Mouse (Mus musculus) gonadal fat pad, adult 2 months (tissue): Measurements from ENCODE around the gene Bri3. TPM values are rescaled to one million over a fixed set of nuclear protein-coding genes. Genes with fewer than 3 reads are reported as not detected.

Source experiments
- DNase-seq: peaks from one replicate; pipeline ENCODE4 v3.0.0-alpha.2; 2012; ENCODE audit warnings: low read depth
- polyA plus RNA-seq: library from polyadenylated mRNA; depleted of rRNA; stranded (reverse); fragments of >200 nt; gene quantifications from 2 replicates; pipeline ENCODE4 v1.2.3, GENCODE M21; 2012; rRNA removed

Gene Bri3
- polyA plus RNA-seq, 1 experiment, result 108 TPM

- DNase-seq, result no peak
Measured at GRCm38 (mm10) chr5:144426697-144427096, 182.5 kb downstream of the Bri3 start.

- no peak for DNase-seq
Measured at GRCm38 (mm10) chr5:144427861-144428260, 183.6 kb downstream of the Bri3 start.

GRCm38 (mm10) chr5:144431481-144431880, 187.2 kb downstream of the Bri3 start:
- no peak for DNase-seq

GRCm38 (mm10) chr5:144439286-144440040, 195.2 kb downstream of the Bri3 start:
- DNase-seq, result no peak

- DNase-seq, result no peak
Measured at GRCm38 (mm10) chr5:144441831-144442271, 197.6 kb downstream of the Bri3 start.

- no peak for DNase-seq
Measured at GRCm38 (mm10) chr5:144446475-144447225, 202.4 kb downstream of the Bri3 start.

- no peak for DNase-seq
Measured at GRCm38 (mm10) chr5:144447226-144447616, 203.0 kb downstream of the Bri3 start.

GRCm38 (mm10) chr5:144447975-144448374, 203.7 kb downstream of the Bri3 start:
- DNase-seq, result no peak

- DNase-seq, result no peak
Measured at GRCm38 (mm10) chr5:144452776-144453455, 208.7 kb downstream of the Bri3 start.

GRCm38 (mm10) chr5:144457623-144458287, 213.5 kb downstream of the Bri3 start:
- no peak for DNase-seq

GRCm38 (mm10) chr5:144466987-144467386, 222.8 kb downstream of the Bri3 start:
- no peak for DNase-seq

- no peak for DNase-seq
Measured at GRCm38 (mm10) chr5:144473056-144473455, 228.8 kb downstream of the Bri3 start.

- no peak for DNase-seq
Measured at GRCm38 (mm10) chr5:144479677-144480171, 235.5 kb downstream of the Bri3 start.

- DNase-seq, result no peak
Measured at GRCm38 (mm10) chr5:144483659-144484375, 239.6 kb downstream of the Bri3 start.

- DNase-seq, result no peak
Measured at GRCm38 (mm10) chr5:144491308-144491707, 247.1 kb downstream of the Bri3 start.

Other genes with a start within 250 kb of the Bri3 start
- gene Ccz1, start 229.6 kb upstream of the Bri3 start, polyA plus RNA-seq, result 18.0 and 18.2 TPM in 2 replicates
- gene Ocm, start 217.8 kb upstream of the Bri3 start, polyA plus RNA-seq, result not detected in 2 replicates
- gene Lmtk2, start 144.0 kb upstream of the Bri3 start, polyA plus RNA-seq, result 11.7 and 13.1 TPM in 2 replicates
- gene Bhlha15, start 54.2 kb upstream of the Bri3 start, polyA plus RNA-seq, result 0.30 and 0.36 TPM in 2 replicates
- 39.4 and 43.7 TPM in 2 replicates for gene Tecpr1, start 20.8 kb upstream of the Bri3 start, polyA plus RNA-seq
- gene Baiap2l1, start 113.7 kb downstream of the Bri3 start, polyA plus RNA-seq, result 7.0 and 11.0 TPM in 2 replicates